Mouse (Mus musculus): Measurements from ENCODE around the gene Ccng1.
A peak's percentile ranks its signal among the peaks of the same experiment; 100 is the strongest.
"Not testable (repeated sequence)": the region's sequence is repeated elsewhere in the genome, so short reads cannot be mapped to it uniquely, and the experiment has no call there.

The Ccng1 gene

GRCm38 (mm10) chr11:40715524-40715923 is 39.6 kb downstream of the Ccng1 start:
- no peak for DNase-seq

DNA sequence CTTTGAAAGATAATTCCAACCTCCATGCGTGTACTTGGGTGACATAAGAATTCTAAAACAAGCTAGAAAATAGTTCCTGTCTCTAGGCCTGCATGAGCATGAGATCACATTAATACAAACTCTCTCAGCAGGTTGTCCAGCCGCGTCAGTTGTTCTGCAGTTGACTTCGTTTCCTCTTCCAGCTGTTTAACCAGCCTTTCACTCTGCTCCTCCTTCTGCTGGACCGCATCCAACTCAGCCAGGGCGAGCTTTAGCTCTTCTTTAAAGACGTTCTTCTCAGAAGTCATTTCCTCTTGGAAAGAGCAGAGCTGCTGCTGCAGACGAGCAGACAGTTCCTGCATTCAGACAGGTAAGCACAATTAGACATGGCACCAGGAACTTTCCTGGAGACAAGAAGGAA is 41.3 kb downstream of the Ccng1 start:
- DNase-seq, result peak in 1 of 2 experiments; percentile 22

DNA sequence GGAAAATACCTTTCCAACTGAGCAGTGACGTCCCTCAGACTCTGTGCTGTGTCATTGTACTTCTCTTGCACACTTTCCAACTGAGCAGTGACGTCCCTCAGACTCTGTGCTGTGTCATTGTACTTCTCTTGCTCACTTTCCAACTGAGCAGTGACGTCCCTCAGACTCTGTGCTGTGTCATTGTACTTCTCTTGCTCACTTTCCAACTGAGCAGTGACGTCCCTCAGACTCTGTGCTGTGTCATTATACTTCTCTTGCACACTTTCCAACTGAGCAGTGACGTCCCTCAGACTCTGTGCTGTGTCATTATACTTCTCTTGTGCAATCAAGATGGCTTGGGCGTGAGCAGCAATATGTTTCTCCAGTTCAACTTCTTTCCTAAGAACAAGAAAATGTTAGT is 45.2 kb downstream of the Ccng1 start:
- DNase-seq, result not testable (repeated sequence)
